ENCODE assay signal across 21 mouse cellular contexts in genomic region chr11:24110113-24110512, GRCm38 (mm10). TPM values are rescaled to one million over a fixed set of nuclear protein-coding genes. Genes with fewer than 3 reads are reported as not detected.
A peak's percentile ranks its signal among the peaks of the same experiment; 100 is the strongest.
DNase-seq lines count a peak whose midpoint lies in the region; ATAC-seq and TF ChIP-seq lines count a peak whose summit lies in the region.
"Had no signal": no experiment of that assay in that cellular context is flagged by ENCODE, and none has a peak within 500 bp of the region (broad histone marks: within the 10 kb centered on the region; RNA-seq: fewer than 3 reads in every experiment).

No protein-coding gene starts in this region.

- H3K4me2 ChIP-seq in embryonic facial prominence, embryonic 13.5 days, result no peak overlapping the region
- no peak overlapping the region for H3K4me2 ChIP-seq in hindbrain, embryonic 13.5 days
- no peak overlapping the region for H3K4me2 ChIP-seq in hindbrain, embryonic 14.5 days (replicated peaks)
- H3K4me2 ChIP-seq in midbrain, embryonic 16.5 days (ENCODE audit: low read length), result no peak overlapping the region
- H3K4me2 ChIP-seq in midbrain, postnatal 0 days (ENCODE audit: low read depth, low read length, poor library complexity, severe bottlenecking), result no peak overlapping the region
- H3K4me2 ChIP-seq: embryonic facial prominence, embryonic 15.5 days; liver, embryonic 15.5 days; midbrain, embryonic 11.5 days had no signal

- H3K27me3 ChIP-seq in embryonic facial prominence, embryonic 13.5 days, result no peaks in the 10 kb centered on the region
- H3K27me3 ChIP-seq in embryonic facial prominence, embryonic 10.5 days (replicated peaks; ENCODE audit: low read depth, poor library complexity, severe bottlenecking), result no peaks in the 10 kb centered on the region
- no peaks in the 10 kb centered on the region for H3K27me3 ChIP-seq in hindbrain, embryonic 13.5 days
- no peaks in the 10 kb centered on the region for H3K27me3 ChIP-seq in hindbrain, embryonic 14.5 days (ENCODE audit: control insufficient read depth, insufficient read depth, low read length)
- no peaks in the 10 kb centered on the region for H3K27me3 ChIP-seq in midbrain, embryonic 16.5 days (ENCODE audit: control insufficient read depth, insufficient read depth, low read depth, low read length)
- no peaks in the 10 kb centered on the region for H3K27me3 ChIP-seq in midbrain, postnatal 0 days (ENCODE audit: insufficient read depth, low read length)
- H3K27me3 ChIP-seq: embryonic facial prominence, embryonic 15.5 days; liver, embryonic 15.5 days had no signal

- H3K4me1 ChIP-seq in embryonic facial prominence, embryonic 13.5 days, result peaks cover 63% of the 10 kb centered on the region
- peaks cover 36% of the 10 kb centered on the region for H3K4me1 ChIP-seq in embryonic facial prominence, embryonic 10.5 days
- peaks cover 65% of the 10 kb centered on the region for H3K4me1 ChIP-seq in hindbrain, embryonic 13.5 days (replicated peaks)
- H3K4me1 ChIP-seq in hindbrain, embryonic 14.5 days (replicated peaks; ENCODE audit: control insufficient read depth, insufficient read depth, low read length), result peaks cover 24% of the 10 kb centered on the region
- H3K4me1 ChIP-seq in midbrain, embryonic 16.5 days (ENCODE audit: control insufficient read depth, insufficient read depth, low read length), result peaks cover 44% of the 10 kb centered on the region
- peaks cover 5% of the 10 kb centered on the region; the same call in 1 of the 2 replicates for H3K4me1 ChIP-seq in midbrain, postnatal 0 days (ENCODE audit: insufficient read depth, low read length)

- ATAC-seq in embryonic facial prominence, embryonic 13.5 days (ENCODE audit: insufficient number of reproducible peaks, insufficient read depth, low FRiP score, low TSS enrichment, low read depth), result no peak
- no peak for ATAC-seq in hindbrain, embryonic 13.5 days (ENCODE audit: low FRiP score)
- ATAC-seq in hindbrain, embryonic 14.5 days (ENCODE audit: low FRiP score), result no peak
- ATAC-seq in midbrain, embryonic 16.5 days, result no peak
- ATAC-seq in midbrain, postnatal 0 days (ENCODE audit: low FRiP score), result no peak
- ATAC-seq: hindbrain, embryonic 16.5 days had no signal

- no peak for TF ChIP-seq CTCF in midbrain, postnatal 0 days (IDR thresholded peaks at IDR 0.05)

- peak overlapping the region; percentile 22; the same call in 1 of the 2 replicates for H3K27ac ChIP-seq in embryonic facial prominence, embryonic 13.5 days
- H3K27ac ChIP-seq in embryonic facial prominence, embryonic 10.5 days (replicated peaks), result no peak overlapping the region
- H3K27ac ChIP-seq in hindbrain, embryonic 13.5 days, result peak overlapping the region; percentile 44
- H3K27ac ChIP-seq in hindbrain, embryonic 14.5 days, result no peak overlapping the region; the same call in 1 of the 2 replicates
- H3K27ac ChIP-seq in midbrain, embryonic 16.5 days (ENCODE audit: low read length), result peak overlapping the region; percentile 26
- H3K27ac ChIP-seq in midbrain, postnatal 0 days (ENCODE audit: low read depth, low read length), result no peak overlapping the region
- H3K27ac ChIP-seq: limb, embryonic 10.5 days; liver, embryonic 15.5 days had no signal

- no peak for DNase-seq in embryonic facial prominence, embryonic 10.5 days (ENCODE audit: low spot score)
- DNase-seq in hindbrain, embryonic 14.5 days (ENCODE audit: low spot score), result no peak
- no peak for DNase-seq in midbrain, postnatal 0 days (ENCODE audit: low spot score)
- no peak for DNase-seq in cerebellum, postnatal 36 days
- DNase-seq in kidney, postnatal 4 days, result no peak
- DNase-seq: adrenal gland, postnatal 10 days; cerebellum, adult 2 months; gastrocnemius, postnatal 10 days; kidney, adult 2 months; kidney, postnatal 36 days; layer of hippocampus, postnatal 36 days; lung, postnatal 36 days; right cerebral cortex, postnatal 25 days had no signal

- 0 out of 2 replicates have a peak, but pooled peaks cover 4% of the 10 kb centered on the region for H3K36me3 ChIP-seq in embryonic facial prominence, embryonic 13.5 days
- peaks cover 48% of the 10 kb centered on the region for H3K36me3 ChIP-seq in embryonic facial prominence, embryonic 10.5 days (replicated peaks)
- H3K36me3 ChIP-seq in hindbrain, embryonic 13.5 days, result 0 out of 2 replicates have a peak, but pooled peaks cover 3% of the 10 kb centered on the region
- no peaks in the 10 kb centered on the region for H3K36me3 ChIP-seq in hindbrain, embryonic 14.5 days (replicated peaks; ENCODE audit: control insufficient read depth, insufficient read depth)
- H3K36me3 ChIP-seq in midbrain, embryonic 16.5 days (ENCODE audit: control insufficient read depth, insufficient read depth, low read length), result no peaks in the 10 kb centered on the region
- no peaks in the 10 kb centered on the region for H3K36me3 ChIP-seq in midbrain, postnatal 0 days (ENCODE audit: insufficient read depth, low read length)
- H3K36me3 ChIP-seq: embryonic facial prominence, embryonic 15.5 days had no signal

- no peaks in the 10 kb centered on the region for H3K9me3 ChIP-seq in embryonic facial prominence, embryonic 13.5 days
- H3K9me3 ChIP-seq in embryonic facial prominence, embryonic 10.5 days, result no peaks in the 10 kb centered on the region
- no peaks in the 10 kb centered on the region for H3K9me3 ChIP-seq in hindbrain, embryonic 13.5 days
- no peaks in the 10 kb centered on the region for H3K9me3 ChIP-seq in hindbrain, embryonic 14.5 days (ENCODE audit: control insufficient read depth, low read length)
- no peaks in the 10 kb centered on the region for H3K9me3 ChIP-seq in midbrain, embryonic 16.5 days (replicated peaks; ENCODE audit: control insufficient read depth, low read length, poor library complexity, severe bottlenecking)
- H3K9me3 ChIP-seq in midbrain, postnatal 0 days (ENCODE audit: low read length), result no peaks in the 10 kb centered on the region
- H3K9me3 ChIP-seq: embryonic facial prominence, embryonic 15.5 days; limb, embryonic 10.5 days; liver, embryonic 15.5 days had no signal

- WGBS in embryonic facial prominence, embryonic 13.5 days, result 83% methylated on average over 2 of the region's 2 CpGs
- 75% methylated on average over 2 of the region's 2 CpGs for WGBS in embryonic facial prominence, embryonic 10.5 days
- WGBS in hindbrain, embryonic 13.5 days, result 73% methylated on average over 2 of the region's 2 CpGs
- 72% methylated on average over 2 of the region's 2 CpGs for WGBS in hindbrain, embryonic 14.5 days
- 66% methylated on average over 2 of the region's 2 CpGs for WGBS in midbrain, embryonic 16.5 days
- WGBS in midbrain, postnatal 0 days, result 64% methylated on average over 2 of the region's 2 CpGs

- no peak overlapping the region for H3K4me3 ChIP-seq in embryonic facial prominence, embryonic 13.5 days
- no peak overlapping the region for H3K4me3 ChIP-seq in embryonic facial prominence, embryonic 10.5 days
- no peak overlapping the region for H3K4me3 ChIP-seq in hindbrain, embryonic 13.5 days
- no peak overlapping the region for H3K4me3 ChIP-seq in hindbrain, embryonic 14.5 days (replicated peaks; ENCODE audit: low read length)
- no peak overlapping the region for H3K4me3 ChIP-seq in midbrain, embryonic 16.5 days (ENCODE audit: low read depth, low read length)
- H3K4me3 ChIP-seq in midbrain, postnatal 0 days (ENCODE audit: low read depth, low read length), result no peak overlapping the region
- H3K4me3 ChIP-seq: embryonic facial prominence, embryonic 15.5 days; limb, embryonic 10.5 days; liver, embryonic 15.5 days had no signal

- no peak overlapping the region for H3K9ac ChIP-seq in embryonic facial prominence, embryonic 13.5 days
- no peak overlapping the region for H3K9ac ChIP-seq in hindbrain, embryonic 13.5 days
- H3K9ac ChIP-seq in hindbrain, embryonic 14.5 days, result no peak overlapping the region
- H3K9ac ChIP-seq in midbrain, embryonic 16.5 days (ENCODE audit: low read depth, low read length), result no peak overlapping the region
- no peak overlapping the region for H3K9ac ChIP-seq in midbrain, postnatal 0 days (replicated peaks; ENCODE audit: low read length, poor library complexity, severe bottlenecking)
- H3K9ac ChIP-seq: embryonic facial prominence, embryonic 15.5 days; liver, embryonic 15.5 days had no signal

RNA-seq across cellular contexts. Expression of gene Bcl11a, which starts 32.3 kb away (rescaled TPM):
- polyA plus RNA-seq in embryonic facial prominence, embryonic 13.5 days (2015; fragmentation: Nextera tagmentation; extraction: Ambion mirVana), result 70.0 and 79.1 TPM in 2 replicates
- polyA plus RNA-seq in embryonic facial prominence, embryonic 10.5 days (2016; fragmentation: Nextera tagmentation; extraction: Ambion mirVana), result 47.0 and 62.4 TPM in 2 replicates
- 116 and 129 TPM in 2 replicates for polyA plus RNA-seq in hindbrain, embryonic 13.5 days (2015; fragmentation: Nextera tagmentation; extraction: Ambion mirVana)
- 106 and 117 TPM in 2 replicates for polyA plus RNA-seq in hindbrain, embryonic 14.5 days (2014; fragmentation: Nextera tagmentation; extraction: Ambion mirVana)
- polyA plus RNA-seq in midbrain, embryonic 16.5 days (2015; fragmentation: Nextera tagmentation; extraction: Ambion mirVana), result 99.8 and 107 TPM in 2 replicates
- 40.9 and 44.6 TPM in 2 replicates for total RNA-seq in midbrain, postnatal 0 days (2014; rRNA removed)
- polyA plus RNA-seq in midbrain, postnatal 0 days (2015; fragmentation: Nextera tagmentation; extraction: Ambion mirVana), result 80.9 and 85.4 TPM in 2 replicates

RNA-seq across cellular contexts. Expression of gene A830031A19Rik, which starts 35.3 kb away (rescaled TPM):
- not detected in 2 replicates for polyA plus RNA-seq in embryonic facial prominence, embryonic 13.5 days (2015; fragmentation: Nextera tagmentation; extraction: Ambion mirVana)
- not detected in 2 replicates for polyA plus RNA-seq in embryonic facial prominence, embryonic 10.5 days (2016; fragmentation: Nextera tagmentation; extraction: Ambion mirVana)
- polyA plus RNA-seq in hindbrain, embryonic 13.5 days (2015; fragmentation: Nextera tagmentation; extraction: Ambion mirVana), result 0.23 TPM in 1 of 2 replicates, not detected in the other
- polyA plus RNA-seq in hindbrain, embryonic 14.5 days (2014; fragmentation: Nextera tagmentation; extraction: Ambion mirVana), result not detected in 2 replicates
- not detected in 2 replicates for polyA plus RNA-seq in midbrain, embryonic 16.5 days (2015; fragmentation: Nextera tagmentation; extraction: Ambion mirVana)
- total RNA-seq in midbrain, postnatal 0 days (2014; rRNA removed), result not detected in 2 replicates
- polyA plus RNA-seq in midbrain, postnatal 0 days (2015; fragmentation: Nextera tagmentation; extraction: Ambion mirVana), result 0.38 TPM in 1 of 2 replicates, not detected in the other
- total RNA-seq: adrenal gland, postnatal 10 days; gastrocnemius, postnatal 10 days had no signal
- polyA plus RNA-seq: cerebellum, adult 2 months; embryonic facial prominence, embryonic 15.5 days; kidney, adult 2 months; limb, embryonic 10.5 days; liver, embryonic 15.5 days; midbrain, embryonic 11.5 days had no signal

Comparison
In these comparisons a context has a peak if more than half of its experiments do, and no peak if none do; other contexts are left out.
1. H3K27ac ChIP-seq: peak in embryonic facial prominence, embryonic 13.5 days (single experiment), hindbrain, embryonic 13.5 days (single experiment) and midbrain, embryonic 16.5 days (single experiment); none in embryonic facial prominence, embryonic 10.5 days (single experiment), hindbrain, embryonic 14.5 days (single experiment) and midbrain, postnatal 0 days (single experiment).